Mouse (Mus musculus) WW6 (cell line): Measurements from ENCODE around the gene Rab27a.

ENCODE experiments used
- DNase-seq: peaks from one replicate; pipeline ENCODE4 v3.0.0-alpha.2; 2013; ENCODE audit warnings: low read depth, low spot score

The Rab27a gene

GRCm38 (mm10) chr9:73044146-73045079 lies at the start of gene Rab27a:
Gene Rab27a (plus strand): TSS chr9:73044854.
- peak; percentile 72 for DNase-seq

- peak; percentile 31 for DNase-seq
Measured at GRCm38 (mm10) chr9:72996167-72996566, 48.5 kb upstream of the Rab27a start.

GRCm38 (mm10) chr9:72996806-72997205 lies 47.8 kb upstream of the Rab27a start:
- no peak for DNase-seq

GRCm38 (mm10) chr9:73000487-73000886 lies 44.2 kb upstream of the Rab27a start:
- DNase-seq: no peak

GRCm38 (mm10) chr9:73001314-73002011 lies 43.2 kb upstream of the Rab27a start:
- DNase-seq: no peak

GRCm38 (mm10) chr9:73002177-73002576 lies 42.5 kb upstream of the Rab27a start:
- no peak for DNase-seq

- DNase-seq: no peak
Measured at GRCm38 (mm10) chr9:73004076-73004475, 40.6 kb upstream of the Rab27a start.

- no peak for DNase-seq
Measured at GRCm38 (mm10) chr9:73005106-73005505, 39.5 kb upstream of the Rab27a start.

GRCm38 (mm10) chr9:73006175-73006574 lies 38.5 kb upstream of the Rab27a start:
- no peak for DNase-seq

GRCm38 (mm10) chr9:73008384-73008783 lies 36.3 kb upstream of the Rab27a start:
- no peak for DNase-seq

- no peak for DNase-seq
Measured at GRCm38 (mm10) chr9:73012629-73013028, 32.0 kb upstream of the Rab27a start.

- DNase-seq: no peak
Measured at GRCm38 (mm10) chr9:73014724-73015123, 29.9 kb upstream of the Rab27a start.

- no peak for DNase-seq
Measured at GRCm38 (mm10) chr9:73019841-73020240, 24.8 kb upstream of the Rab27a start.

GRCm38 (mm10) chr9:73020566-73021097 lies 24.0 kb upstream of the Rab27a start:
- DNase-seq: no peak

- DNase-seq: no peak
Measured at GRCm38 (mm10) chr9:73025818-73026636, 18.6 kb upstream of the Rab27a start.

GRCm38 (mm10) chr9:73030443-73030842 lies 14.2 kb upstream of the Rab27a start:
- DNase-seq: no peak

- DNase-seq: no peak
Measured at GRCm38 (mm10) chr9:73031421-73031820, 13.2 kb upstream of the Rab27a start.

- DNase-seq: no peak
Measured at GRCm38 (mm10) chr9:73033406-73033805, 11.2 kb upstream of the Rab27a start.

- DNase-seq: peak; percentile 82
Measured at GRCm38 (mm10) chr9:73039222-73039945, 5.3 kb upstream of the Rab27a start.

- DNase-seq: no peak
Measured at GRCm38 (mm10) chr9:73040080-73040479, 4.6 kb upstream of the Rab27a start, which contains the start of gene Pigb. Gene Pigb (minus strand): TSS chr9:73040378.

- no peak for DNase-seq
Measured at GRCm38 (mm10) chr9:73045204-73045603, 550 bp downstream of the Rab27a start.
